Mouse (Mus musculus) lung, postnatal 0 days (tissue): Measurements from ENCODE around the gene Cngb1.

ENCODE experiments used
- CTCF ChIP-seq: IDR thresholded peaks from 2 replicates; pipeline ENCODE4 v1.5.1; 2016; ENCODE audit warnings: antibody characterized with exemption, mild to moderate bottlenecking
- EP300 ChIP-seq: IDR thresholded peaks from 2 replicates; pipeline ENCODE4 v1.6.1; 2016; ENCODE audit warnings: antibody characterized with exemption, mild to moderate bottlenecking, control low read depth

- TF ChIP-seq CTCF (no peak), EP300 (no peak)
Observed at GRCm38 (mm10) chr8:95330367-95330766, 24.0 kb upstream of the Cngb1 start.
